Mouse (Mus musculus) cerebellum, adult 8-10 months (tissue): ENCODE data around the gene Dpp7.

ENCODE experiments used
- DNase-seq: peaks from one replicate; pipeline ENCODE4 v3.0.0; 2022

The Dpp7 gene

GRCm38 (mm10) chr2:25310180-25310579 lies 46.0 kb downstream of the Dpp7 start:
- peak; percentile 52 for DNase-seq

- no peak for DNase-seq
Observed at GRCm38 (mm10) chr2:25305587-25306359, 50.4 kb downstream of the Dpp7 start.

- no peak for DNase-seq
Observed at GRCm38 (mm10) chr2:25304657-25305541, 51.3 kb downstream of the Dpp7 start.

- peak; percentile 76 for DNase-seq
Observed at GRCm38 (mm10) chr2:25303931-25304656, 52.1 kb downstream of the Dpp7 start.

GRCm38 (mm10) chr2:25303452-25303851 lies 52.7 kb downstream of the Dpp7 start:
- no peak for DNase-seq
